Mouse (Mus musculus): ENCODE data around the gene Sez6l2.

DNA sequence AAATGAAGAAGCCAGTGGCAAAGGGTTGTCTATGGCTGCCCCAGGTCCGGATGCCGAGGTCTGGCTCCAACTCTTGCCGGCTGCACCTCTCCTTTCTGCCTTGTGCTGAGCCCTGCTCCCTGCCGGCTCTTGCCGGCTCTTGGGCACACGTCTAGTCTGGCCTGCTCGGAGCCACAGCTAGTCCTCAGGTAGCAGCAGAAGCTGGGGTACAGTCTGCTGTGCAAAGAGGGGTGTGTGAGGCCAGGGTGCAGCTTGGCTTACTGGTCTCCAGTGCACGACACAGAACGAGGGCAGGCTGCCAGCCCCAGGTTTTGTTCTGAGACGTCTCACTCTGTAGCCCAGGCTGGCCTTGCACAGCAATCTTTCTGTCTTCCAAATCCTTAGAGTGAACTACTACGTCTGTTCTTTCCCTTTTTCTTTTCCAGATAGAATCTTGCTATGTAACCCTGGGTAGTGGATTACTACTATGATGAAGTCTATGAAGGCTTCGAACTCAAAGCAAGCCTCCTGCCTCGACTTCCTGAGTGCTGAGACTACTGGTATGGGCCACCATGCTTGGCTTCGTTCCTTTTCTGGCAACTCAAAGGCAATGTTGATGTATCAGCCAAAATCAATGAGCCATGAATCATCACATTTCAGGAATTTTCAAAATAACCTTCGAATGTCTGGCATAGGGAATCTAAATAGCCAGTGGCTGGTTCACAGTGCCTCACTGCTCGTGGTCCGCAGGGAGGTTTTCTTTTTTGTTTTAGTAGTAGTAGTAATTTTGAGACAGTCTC is 59.1 kb downstream of the Sez6l2 start:
- no peak for TF ChIP-seq GATA1 (IDR thresholded peaks at IDR 0.05; ENCODE audit: borderline replicate concordance, low read length)
- no peak for TF ChIP-seq CTCF (IDR thresholded peaks at IDR 0.05; ENCODE audit: low read depth, low read length)
- TF ChIP-seq POLR2AphosphoS5 (IDR thresholded peaks at IDR 0.05; ENCODE audit: insufficient replicate concordance, low read depth, low read length): no peak
- TF ChIP-seq GATA2 (IDR thresholded peaks at IDR 0.05; ENCODE audit: borderline replicate concordance, low read depth, low read length): no peak

Measured in G1E (cell line).